Mouse (Mus musculus): ENCODE measurements around the gene 4930583I09Rik.

The 4930583I09Rik gene

GRCm38 (mm10) chr17:64835928-64836327 lies at the start of gene 4930583I09Rik:
Gene 4930583I09Rik (minus strand): TSS chr17:64836071.
- no peak for DNase-seq

DNA sequence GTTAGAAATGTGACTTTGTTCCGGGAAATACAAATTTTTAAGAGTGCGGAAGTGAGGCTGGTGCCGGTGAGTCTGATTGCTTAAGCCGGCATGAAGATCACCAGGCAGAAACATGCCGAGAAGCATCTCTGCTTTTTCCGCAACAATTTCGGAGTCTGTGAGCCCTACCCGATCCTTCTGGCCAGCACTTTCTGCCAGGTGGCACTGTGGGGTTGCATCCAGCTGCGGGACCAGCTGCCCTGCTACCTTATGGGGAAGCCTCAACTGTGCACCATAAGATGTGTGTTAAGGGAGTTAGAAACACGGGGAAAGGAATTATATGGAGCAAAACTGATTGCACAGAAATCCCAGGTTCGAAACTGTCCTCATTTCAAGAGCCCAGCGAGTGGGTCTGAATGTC lies 40.2 kb upstream of the 4930583I09Rik start:
- DNase-seq, result no peak

GRCm38 (mm10) chr17:64873651-64874072 lies 37.8 kb upstream of the 4930583I09Rik start:
- DNase-seq, result peak; percentile 26 to 67

GRCm38 (mm10) chr17:64863817-64864216 lies 27.9 kb upstream of the 4930583I09Rik start:
- DNase-seq, result peak in 1 of 2 experiments; percentile 12

GRCm38 (mm10) chr17:64860963-64861362 lies 25.1 kb upstream of the 4930583I09Rik start:
- no peak for DNase-seq

DNA sequence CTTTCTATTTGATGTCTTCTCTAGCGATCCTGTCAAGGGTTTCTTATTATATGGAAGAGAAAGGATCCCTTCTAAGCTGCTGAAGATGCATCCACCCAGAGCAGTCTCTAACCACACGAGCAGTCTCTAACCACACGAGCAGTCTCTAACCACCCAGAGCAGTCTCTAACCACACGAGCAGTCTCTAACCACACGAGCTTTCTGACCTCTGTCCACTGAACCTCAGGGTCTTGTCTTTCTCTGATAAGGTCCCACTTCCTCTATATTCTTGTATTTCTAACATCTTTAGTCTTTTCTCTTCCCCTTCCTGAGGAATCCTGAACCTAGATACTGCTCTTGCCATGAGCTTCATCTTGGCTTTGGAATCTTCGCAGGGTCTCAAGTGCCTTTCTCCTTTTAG lies 23.0 kb upstream of the 4930583I09Rik start:
- DNase-seq, result no peak

DNA sequence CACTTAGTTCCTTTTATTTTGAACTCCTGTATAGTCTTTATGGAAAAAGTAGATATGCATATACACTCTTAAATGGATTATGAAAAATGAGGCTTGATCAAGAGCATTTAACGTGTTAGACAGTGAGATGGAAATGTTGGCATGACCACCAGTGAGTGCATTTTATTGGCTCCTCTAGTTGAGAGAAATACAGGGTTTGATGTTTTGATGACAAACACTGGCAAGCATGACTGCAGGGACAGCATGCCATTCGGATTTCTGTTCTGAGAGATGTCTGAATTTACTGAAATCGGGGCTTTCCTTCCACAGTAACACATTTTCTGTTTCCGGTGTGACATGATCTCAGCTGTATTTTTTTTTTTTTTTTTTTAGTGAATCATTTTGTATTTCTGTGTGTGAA lies 12.2 kb upstream of the 4930583I09Rik start:
- DNase-seq, result no peak

GRCm38 (mm10) chr17:64846654-64847053 lies 10.8 kb upstream of the 4930583I09Rik start:
- no peak for DNase-seq

DNA sequence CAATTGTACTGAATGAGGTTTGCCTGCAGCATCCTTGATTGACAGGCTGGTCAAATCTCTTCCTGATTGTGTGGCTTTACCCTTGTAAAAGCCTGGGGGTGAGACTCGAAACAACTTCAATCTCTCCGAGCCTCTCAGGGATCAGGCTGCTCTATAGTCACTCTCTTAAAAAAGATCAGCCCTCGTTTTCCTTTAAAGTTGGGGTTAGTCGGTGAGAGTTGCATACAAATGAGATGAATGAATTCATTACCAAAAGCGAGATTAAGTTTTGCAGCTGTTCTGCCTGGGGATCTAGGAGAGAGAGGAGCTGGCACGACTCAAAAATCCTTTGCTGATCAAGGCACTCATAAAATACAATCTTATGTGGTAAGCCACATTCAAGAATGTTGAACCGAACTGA lies 1.0 kb upstream of the 4930583I09Rik start:
- no peak for DNase-seq

DNA sequence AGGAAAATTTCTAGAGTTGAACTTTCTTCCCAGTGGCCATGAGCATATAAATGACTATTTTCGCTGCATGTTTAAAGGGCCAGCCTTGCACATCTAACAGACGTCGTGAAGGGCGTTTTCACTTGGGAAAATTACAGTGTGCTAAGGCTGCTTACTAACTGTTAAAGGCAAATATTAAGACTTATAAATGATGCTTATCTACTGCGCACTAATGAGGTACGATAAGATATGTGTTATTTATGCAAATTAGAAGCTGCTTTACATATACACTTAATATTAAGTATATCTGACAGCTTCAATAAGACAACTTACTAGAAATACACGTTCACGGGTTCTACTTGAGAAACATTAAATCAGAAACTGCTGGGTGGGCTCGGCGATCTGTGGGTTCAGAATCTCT lies 481 bp upstream of the 4930583I09Rik start:
- DNase-seq, result no peak

- no peak for DNase-seq
Observed at GRCm38 (mm10) chr17:64833906-64834490, 1.9 kb downstream of the 4930583I09Rik start.

DNA sequence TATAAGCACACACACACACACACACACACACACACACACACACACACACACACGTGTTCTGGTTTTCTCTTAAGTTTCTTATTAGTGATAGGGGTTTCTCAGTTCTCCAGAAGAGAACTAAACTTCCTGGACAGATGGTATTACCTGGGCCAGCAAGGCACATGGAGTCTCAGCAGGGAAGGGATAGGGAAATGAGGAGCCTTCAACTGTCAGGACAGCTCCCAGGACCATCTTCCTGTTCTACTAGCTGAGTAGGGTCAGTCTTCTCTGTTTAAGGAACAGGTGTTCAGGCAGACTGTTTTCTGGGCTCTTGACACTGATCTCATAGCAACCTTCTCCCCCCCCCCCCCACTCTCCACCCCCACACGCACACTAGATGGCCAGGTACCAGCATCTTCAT lies 2.8 kb downstream of the 4930583I09Rik start:
- DNase-seq, result no peak

DNA sequence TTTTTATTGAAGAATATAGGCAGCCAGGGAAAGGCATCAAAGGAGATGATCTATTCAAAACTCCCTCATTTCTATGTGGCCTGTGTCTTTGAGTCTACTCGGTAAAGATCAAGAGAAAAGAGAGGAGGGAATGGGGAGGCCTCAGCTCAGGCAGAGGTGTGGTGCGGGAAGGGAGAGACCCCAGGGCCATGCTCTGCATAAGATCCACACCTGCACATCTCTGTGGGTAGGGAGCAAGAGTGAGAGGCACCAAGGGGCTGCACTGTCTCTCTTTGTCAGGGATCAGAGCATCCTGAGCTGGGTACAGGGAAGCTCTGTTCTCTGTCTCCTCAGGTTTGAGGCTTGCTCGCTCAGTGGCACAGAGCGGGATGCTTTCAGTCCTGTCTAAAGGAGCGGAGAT lies 8.4 kb downstream of the 4930583I09Rik start:
- DNase-seq, result no peak

GRCm38 (mm10) chr17:64826843-64827242 lies 9.0 kb downstream of the 4930583I09Rik start:
- no peak for DNase-seq

DNA sequence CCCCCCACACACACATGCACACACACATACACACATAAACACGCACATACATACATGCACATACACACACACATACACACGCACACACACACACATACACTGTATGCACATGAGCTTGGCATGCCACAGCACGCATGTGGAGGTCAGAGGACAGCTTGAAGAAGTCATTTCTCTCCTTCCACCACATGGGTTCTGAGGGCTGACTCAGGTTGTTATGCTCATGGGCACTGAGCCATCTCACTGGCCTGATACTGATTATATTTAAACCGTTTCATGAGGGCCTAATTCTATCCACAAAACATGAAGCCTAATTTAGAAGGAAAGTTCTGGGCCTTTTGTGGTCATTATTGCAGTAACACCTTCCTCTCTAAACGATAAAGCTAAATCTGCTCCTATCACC lies 13.3 kb downstream of the 4930583I09Rik start:
- DNase-seq, result no peak

DNA sequence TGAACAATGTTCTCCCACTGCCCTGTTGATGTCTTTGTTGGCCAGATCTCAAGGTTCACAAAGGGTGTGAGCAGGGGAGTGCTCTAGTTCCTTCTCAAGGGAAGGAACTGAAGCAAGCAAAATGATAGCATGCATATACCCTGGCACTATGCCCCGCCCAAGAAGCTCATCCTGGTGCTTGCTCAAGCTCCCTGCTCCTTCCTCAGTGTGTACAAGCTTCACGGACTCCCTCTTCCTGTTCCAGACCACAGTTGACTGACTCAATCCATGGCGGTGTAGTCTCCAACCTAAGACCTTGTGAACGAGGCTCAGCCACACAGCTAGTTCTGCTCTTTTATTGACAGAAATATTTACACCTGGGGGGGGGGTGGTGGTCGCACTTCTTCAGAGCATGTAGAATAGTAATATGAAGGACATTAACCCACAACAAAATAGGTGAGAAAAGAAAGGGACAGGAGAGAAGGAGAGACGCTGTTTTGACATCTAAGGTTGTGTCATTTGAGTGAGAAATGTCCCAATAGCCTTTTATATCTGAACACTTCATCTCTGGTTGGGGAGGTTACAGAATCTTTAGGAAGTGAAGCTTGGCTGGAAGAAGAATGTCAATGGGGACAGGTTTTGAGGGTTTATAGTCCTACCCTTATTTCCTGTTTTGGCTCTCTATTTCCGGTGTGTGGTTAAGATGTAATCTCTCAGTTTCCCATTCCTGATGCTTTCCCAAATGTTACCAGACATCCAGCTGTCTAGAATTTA lies 14.9 kb downstream of the 4930583I09Rik start:
- DNase-seq, result no peak

- no peak for DNase-seq
Observed at GRCm38 (mm10) chr17:64816298-64816697, 19.6 kb downstream of the 4930583I09Rik start.

GRCm38 (mm10) chr17:64815806-64816205 lies 20.1 kb downstream of the 4930583I09Rik start:
- DNase-seq, result no peak

GRCm38 (mm10) chr17:64813568-64813967 lies 22.3 kb downstream of the 4930583I09Rik start:
- no peak for DNase-seq

DNA sequence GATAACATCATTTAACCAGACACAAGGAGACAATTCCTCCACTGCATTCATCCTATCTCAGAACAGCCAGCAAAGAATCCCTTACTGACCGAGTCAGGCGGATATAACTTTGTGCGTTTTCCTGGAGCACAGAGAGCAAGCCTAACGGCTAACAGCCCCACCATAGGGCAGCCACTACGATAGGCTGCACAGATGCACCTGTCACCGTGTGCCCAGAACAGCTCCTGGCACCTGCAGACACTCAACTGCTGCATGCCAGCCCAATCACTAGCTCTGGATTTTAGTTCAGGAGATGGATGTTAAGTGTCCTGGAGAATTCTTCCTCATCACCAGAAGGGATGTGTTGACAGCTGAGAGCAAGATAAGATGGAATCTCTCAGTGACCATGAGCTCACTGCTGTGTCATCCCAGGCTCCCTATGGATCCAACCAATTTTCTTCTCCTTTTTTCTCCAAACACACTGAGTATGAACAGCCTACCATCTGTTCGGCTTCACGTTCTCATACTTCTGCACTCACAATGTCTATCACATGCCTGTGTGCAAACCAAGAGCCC lies 29.8 kb downstream of the 4930583I09Rik start:
- DNase-seq, result no peak

DNA sequence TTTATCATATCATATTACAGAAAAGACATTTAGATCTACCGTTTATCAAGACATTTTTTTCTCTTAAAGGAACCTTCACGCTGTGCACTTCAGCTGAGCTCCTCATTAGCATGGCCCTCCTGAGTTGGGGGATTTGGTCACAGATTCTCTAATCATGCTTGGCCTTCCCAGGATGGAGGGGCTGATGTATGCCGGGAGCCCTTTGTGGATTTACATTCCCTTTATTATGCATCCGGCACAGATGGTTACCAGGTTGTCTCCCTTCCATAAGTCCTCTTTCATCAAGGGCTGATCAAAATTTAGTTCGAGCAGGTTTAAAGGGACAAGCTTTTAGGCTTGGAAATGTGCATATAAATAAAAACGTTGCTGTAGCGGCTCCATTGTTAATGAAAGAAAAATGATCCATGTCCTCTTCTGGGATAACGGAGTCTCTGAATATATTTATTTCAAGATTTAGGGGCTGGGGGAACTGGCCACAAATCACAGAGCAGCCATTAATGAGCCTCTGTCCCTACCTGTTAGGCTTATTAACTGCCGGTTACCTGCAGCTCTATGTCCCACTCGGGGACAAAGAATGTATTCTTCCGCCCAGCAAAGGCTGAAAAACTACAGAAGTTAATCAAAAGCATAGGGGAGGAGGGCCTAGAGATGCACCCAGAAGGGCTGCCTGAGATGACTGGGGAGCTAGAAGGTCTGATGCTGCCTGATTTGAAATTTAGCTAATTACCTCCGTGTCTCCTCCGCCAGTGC lies 31.3 kb downstream of the 4930583I09Rik start:
- no peak for DNase-seq

- no peak for DNase-seq
Observed at GRCm38 (mm10) chr17:64802956-64803275, 33.0 kb downstream of the 4930583I09Rik start.

DNA sequence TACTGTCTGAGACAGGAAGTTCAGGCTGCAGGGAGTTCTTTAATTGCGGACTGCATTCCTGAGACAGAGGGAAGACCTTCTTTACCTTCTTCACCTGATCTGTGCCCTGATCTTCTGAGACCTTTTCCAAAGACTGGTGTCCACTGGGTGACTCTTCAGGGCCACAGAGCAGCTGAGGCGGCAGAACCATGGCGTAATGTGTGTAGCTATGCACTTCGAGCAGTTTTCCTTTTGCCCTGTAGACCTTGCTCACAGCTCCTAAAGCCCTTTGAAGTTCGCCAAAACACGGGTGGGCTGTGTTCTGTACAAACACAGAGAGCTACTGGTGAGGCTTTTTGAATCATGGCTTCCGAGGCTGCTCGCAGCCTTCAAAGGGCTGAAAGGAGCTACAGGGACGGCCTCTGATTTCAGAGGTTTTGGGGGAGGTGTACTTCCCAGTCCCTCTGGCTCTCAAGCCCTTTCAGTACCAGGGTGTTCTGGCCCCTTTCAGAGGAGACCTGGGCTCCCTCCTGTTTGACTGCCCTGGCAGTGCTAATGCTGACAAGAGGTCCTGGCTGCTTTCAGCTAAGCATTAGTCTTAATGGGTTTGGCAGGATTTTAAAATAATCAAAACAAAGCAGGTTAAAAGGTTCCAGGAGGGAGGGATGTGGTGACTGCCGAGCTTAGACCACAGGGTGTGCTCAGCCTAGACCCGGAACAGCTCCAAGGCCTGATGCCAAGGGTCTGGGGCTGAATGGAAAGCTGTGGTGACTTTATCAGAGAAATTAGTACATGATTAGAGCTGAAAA lies 33.5 kb downstream of the 4930583I09Rik start:
- no peak for DNase-seq
